Mouse (Mus musculus): ENCODE data around the gene Gpr156.

Gpr156 gene

DNA sequence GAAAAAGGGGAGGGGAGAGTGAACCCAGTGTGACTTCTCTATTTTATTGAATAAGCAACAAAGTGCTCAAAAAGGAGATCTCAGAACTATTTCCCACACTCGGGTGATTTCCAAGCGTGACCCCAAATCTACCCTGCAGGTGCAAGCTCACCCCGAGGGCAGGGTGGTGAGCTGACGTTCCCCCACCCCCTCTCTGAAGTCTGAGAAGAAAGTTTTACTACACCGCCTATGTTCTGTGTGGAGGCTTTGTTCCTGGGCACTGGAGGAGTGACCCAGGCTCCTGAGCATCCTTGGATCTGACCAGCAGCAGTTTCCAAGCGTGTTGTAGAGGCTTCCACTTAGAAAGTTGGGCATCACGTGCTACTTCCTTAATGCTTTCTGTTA lies 514 bp downstream of the Gpr156 start:
- in situ Hi-C loops (cut with MboI, MseI), result no loop called here

- in situ Hi-C loops (cut with MboI, MseI), result no loop called here
Observed at GRCm38 (mm10) chr16:37919000-37919399, 2.7 kb downstream of the Gpr156 start.

GRCm38 (mm10) chr16:37920842-37921409 lies 4.6 kb downstream of the Gpr156 start:
- in situ Hi-C loops (cut with MboI, MseI), result no loop called here

DNA sequence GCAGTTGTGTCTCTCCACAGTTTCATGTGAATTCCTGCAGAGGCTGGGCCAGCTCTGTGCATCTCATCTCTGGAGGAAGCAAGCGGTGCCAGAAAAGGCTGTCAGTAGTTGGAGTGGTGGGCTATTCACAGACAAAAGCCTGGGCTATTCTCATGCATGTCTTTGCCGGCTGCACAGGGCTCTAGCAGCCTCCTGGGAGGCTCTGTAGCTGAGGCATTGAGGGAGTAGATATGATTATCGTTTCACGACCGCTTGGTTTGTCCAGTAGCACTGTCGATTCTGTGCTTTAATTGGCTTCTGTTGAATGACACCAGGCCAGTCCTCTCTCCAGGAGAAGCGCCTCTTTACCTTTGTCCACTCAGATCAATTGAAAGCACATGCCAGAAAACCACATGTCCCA lies 9.8 kb downstream of the Gpr156 start:
- in situ Hi-C loops (cut with MboI, MseI), result loop anchor here (25.0 kb wide), 1 partner anchor 639 kb away; no protein-coding TSS in a partner anchor

DNA sequence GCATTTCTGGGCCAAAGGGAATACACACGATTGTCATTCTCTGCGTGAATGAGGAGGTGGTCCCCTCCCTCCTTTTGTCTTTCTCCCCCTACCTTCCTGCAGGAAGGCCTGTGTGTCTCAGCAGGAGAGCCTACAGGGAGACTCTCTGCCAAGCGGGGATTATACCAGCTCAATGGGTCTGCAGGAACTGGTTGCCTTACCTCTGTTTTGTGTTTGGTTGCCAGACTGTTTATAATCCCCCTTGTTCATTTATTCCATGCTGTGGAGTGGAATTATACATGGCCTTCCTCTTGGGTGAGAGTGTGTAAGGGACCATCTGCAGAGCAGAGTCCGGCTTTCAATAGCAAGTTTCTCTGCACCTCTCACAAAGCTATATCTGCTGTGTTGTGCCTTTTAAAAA lies 10.8 kb downstream of the Gpr156 start:
- in situ Hi-C loops (cut with MboI, MseI), result loop anchor here (25.0 kb wide), 1 partner anchor 640 kb away; no protein-coding TSS in a partner anchor

DNA sequence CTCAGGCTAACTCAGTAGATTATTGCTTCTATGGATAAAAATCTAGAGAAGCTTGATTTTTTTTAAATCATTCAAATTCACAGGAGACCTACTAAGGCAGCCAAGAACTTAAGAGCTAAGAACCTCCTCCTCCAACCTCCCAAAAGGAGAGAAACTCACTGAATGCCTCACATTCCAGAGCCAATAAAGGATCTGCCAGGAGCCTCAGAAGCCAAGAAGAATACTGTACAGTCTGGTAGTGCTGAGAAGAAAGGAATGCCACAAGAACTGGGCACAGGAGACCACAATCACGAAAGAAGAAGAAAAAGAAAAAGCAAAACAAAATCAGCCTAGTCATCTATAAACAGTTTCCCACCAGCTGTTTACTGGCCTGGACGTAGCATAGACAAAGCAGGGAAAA lies 12.7 kb downstream of the Gpr156 start:
- in situ Hi-C loops (cut with MboI, MseI), result loop anchor here (25.0 kb wide), 1 partner anchor 642 kb away; no protein-coding TSS in a partner anchor

- in situ Hi-C loops (cut with MboI, MseI), result loop anchor here (25.0 kb wide), 1 partner anchor 642 kb away; no protein-coding TSS in a partner anchor
Observed at GRCm38 (mm10) chr16:37929626-37930025, 13.3 kb downstream of the Gpr156 start.

DNA sequence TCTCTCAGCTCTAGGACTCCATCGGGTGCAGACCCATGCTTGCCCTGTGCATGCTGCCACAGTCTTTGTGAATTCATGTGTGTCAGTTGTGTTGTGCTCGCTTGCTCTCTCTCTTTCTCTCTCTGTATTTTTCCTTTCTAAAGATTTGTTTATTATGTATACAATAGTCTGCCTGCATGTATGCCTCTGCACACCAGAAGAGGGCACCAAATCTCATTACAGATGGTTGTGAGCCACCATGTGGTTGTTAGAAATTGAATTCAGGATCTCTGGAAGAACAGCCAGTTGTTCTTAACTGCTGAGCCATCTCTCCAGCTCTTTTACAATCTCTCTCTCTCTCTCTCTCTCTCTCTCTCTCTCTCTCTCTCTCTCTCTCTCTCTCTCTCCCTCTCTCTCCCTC lies 18.6 kb downstream of the Gpr156 start:
- in situ Hi-C loops (cut with MboI, MseI), result loop anchor here (25.0 kb wide), 1 partner anchor 648 kb away; no protein-coding TSS in a partner anchor

GRCm38 (mm10) chr16:37937276-37937675 lies 21.0 kb downstream of the Gpr156 start:
- in situ Hi-C loops (cut with MboI, MseI), result loop anchor here (25.0 kb wide), 1 partner anchor 650 kb away; no protein-coding TSS in a partner anchor

DNA sequence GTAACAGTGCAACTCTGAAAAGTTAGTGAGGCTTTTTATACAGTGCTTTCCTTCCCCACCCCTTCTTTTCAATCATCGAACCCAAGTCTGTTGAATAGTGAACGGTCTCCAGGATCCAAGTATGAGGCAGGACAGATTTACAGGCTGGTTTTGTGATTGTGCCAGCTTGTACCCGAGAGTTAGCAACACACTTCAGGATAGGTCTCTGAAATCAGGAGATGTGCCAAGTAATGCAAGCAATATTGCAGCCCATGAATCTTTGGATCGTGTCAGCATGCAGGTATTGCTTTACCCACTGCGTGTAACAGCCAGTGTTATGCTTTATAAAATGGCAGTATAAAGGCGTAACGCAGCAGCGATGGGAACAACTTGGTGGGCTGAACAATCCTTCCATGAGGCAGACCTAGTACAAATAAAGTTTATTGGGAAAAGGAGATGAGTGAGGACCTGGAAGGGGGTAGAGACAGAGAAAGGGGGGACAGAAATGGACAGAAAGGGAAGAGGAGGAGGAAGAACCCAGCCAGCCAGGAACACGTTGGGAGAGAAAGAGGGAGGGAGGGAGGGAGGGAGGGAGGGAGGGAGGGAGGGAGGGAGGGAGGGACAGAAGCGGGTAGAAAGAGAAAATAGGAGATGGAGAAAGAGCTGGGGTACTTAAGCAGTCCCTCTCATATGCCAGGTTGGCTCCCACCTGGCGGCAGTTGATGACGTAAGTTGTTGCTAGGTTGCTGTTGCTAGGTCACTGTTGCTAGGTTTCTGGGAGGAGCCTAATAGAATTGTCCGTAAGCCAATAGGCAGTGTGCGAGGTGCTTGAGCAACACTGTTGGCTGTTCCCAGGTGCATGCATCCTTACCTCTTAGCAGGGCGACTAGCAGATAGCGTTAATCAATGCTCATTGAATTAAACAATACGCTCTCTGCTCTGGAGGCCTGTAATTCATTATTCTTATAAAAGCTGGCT lies 22.1 kb downstream of the Gpr156 start:
- in situ Hi-C loops (cut with MboI, MseI), result loop anchor here (25.0 kb wide), 1 partner anchor 651 kb away; no protein-coding TSS in a partner anchor

- in situ Hi-C loops (cut with MboI, MseI), result loop anchor here (25.0 kb wide), 1 partner anchor 652 kb away; no protein-coding TSS in a partner anchor
Observed at GRCm38 (mm10) chr16:37939082-37939863, 23.0 kb downstream of the Gpr156 start.

DNA sequence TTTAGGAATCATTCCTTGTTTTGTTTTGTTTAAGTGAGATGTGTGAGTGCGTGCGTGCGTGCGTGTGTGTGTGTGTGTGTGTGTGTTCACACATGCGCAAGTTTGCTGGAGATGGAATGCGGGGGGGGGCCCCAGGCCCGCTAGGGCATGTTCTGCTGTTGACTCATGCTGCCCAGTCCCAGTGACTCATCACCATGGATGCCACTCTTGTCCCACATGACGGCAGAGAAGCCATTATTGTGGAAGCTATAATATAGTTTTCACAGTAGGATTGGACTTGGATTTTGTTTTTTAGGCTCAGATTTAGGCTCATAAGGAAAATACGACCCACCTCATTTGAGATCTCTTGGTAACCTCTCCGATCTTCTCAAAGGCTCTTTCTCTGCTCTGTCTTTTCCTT lies 24.0 kb downstream of the Gpr156 start:
- in situ Hi-C loops (cut with MboI, MseI), result loop anchor here (10.0 to 25.0 kb wide), 4 partner anchors 115 to 1735 kb away; no protein-coding TSS in a partner anchor

- in situ Hi-C loops (cut with MboI, MseI), result loop anchor here (10.0 to 25.0 kb wide), 4 partner anchors 119 to 1739 kb away; no protein-coding TSS in a partner anchor
Observed at GRCm38 (mm10) chr16:37943701-37944100, 27.4 kb downstream of the Gpr156 start.

GRCm38 (mm10) chr16:37945031-37945796 lies 28.9 kb downstream of the Gpr156 start:
- in situ Hi-C loops (cut with MboI, MseI), result loop anchor here (10.0 to 25.0 kb wide), 4 partner anchors 120 to 1740 kb away; no protein-coding TSS in a partner anchor

DNA sequence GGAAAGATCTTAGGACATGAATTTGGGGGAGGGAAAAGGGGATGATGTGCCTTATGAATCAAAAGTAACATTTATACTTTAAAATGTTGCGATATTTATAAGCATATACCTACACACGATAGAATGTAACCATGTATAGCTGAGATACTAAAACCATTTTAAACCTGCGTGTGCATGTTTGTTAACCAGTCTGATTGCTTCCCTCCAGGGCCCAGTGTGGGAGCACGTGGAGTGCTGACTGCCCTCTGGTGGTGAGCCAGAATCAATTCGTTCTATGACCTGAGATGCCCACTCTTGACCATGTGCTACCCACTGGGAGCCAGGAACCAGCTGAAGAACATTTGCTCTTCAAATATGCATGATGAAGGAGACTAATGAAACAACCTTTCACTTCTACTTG lies 30.9 kb downstream of the Gpr156 start:
- in situ Hi-C loops (cut with MboI, MseI), result loop anchor here (10.0 to 25.0 kb wide), 4 partner anchors 122 to 1742 kb away; no protein-coding TSS in a partner anchor

- in situ Hi-C loops (cut with MboI, MseI), result loop anchor here (10.0 to 25.0 kb wide), 4 partner anchors 124 to 1744 kb away; no protein-coding TSS in a partner anchor
Observed at GRCm38 (mm10) chr16:37948365-37948764, 32.1 kb downstream of the Gpr156 start.

GRCm38 (mm10) chr16:37951171-37951570 lies 34.9 kb downstream of the Gpr156 start:
- in situ Hi-C loops (cut with MboI, MseI), result loop anchor here (25.0 kb wide), 1 partner anchor 814 kb away; no protein-coding TSS in a partner anchor

DNA sequence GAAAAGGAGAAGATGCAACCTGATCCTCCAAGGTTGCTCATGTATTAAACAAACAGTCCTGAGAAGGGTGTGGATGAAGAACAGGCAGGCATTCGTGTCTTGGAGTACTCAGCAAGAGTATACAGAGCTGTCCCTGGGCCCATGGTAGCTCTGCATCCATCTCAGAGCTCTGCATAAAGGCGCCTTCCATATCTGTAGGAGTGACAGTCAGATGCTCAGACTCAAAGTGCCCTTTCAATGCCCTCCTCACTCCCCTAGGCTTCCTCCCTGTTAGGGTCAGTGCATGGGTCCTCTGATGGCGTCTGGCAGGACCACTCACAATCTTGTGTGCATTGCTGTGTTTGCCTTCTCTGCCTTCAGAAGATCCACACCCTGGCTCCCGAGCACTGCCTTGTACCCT lies 36.9 kb downstream of the Gpr156 start:
- in situ Hi-C loops (cut with MboI, MseI), result loop anchor here (25.0 kb wide), 1 partner anchor 816 kb away; no protein-coding TSS in a partner anchor

GRCm38 (mm10) chr16:37953991-37954942 lies 38.0 kb downstream of the Gpr156 start:
- in situ Hi-C loops (cut with MboI, MseI), result loop anchor here (25.0 kb wide), 1 partner anchor 817 kb away; no protein-coding TSS in a partner anchor
